Mouse (Mus musculus) c-Kit-positive CD71-positive TER-119-negative erythroid progenitor cells, embryonic 14.5 days (primary cell): Measurements from ENCODE around the gene Tert.
A peak's percentile ranks its signal among the peaks of the same experiment; 100 is the strongest.

Source experiments
- DNase-seq: peaks from one replicate; pipeline ENCODE4 v3.0.0-alpha.2; 2013; ENCODE audit warnings: low read depth

The Tert gene

GRCm38 (mm10) chr13:73626745-73627549 lies at the start of gene Tert:
TSS of gene Tert (plus strand) at chr13:73626911.
- peak; percentile 9 for DNase-seq

GRCm38 (mm10) chr13:73577277-73577676 lies 49.4 kb upstream of the Tert start:
- no peak for DNase-seq

GRCm38 (mm10) chr13:73591488-73591887 lies 35.2 kb upstream of the Tert start:
- DNase-seq: no peak

GRCm38 (mm10) chr13:73592546-73592945 lies 34.2 kb upstream of the Tert start:
- no peak for DNase-seq

GRCm38 (mm10) chr13:73596276-73596675 lies 30.4 kb upstream of the Tert start:
- no peak for DNase-seq

GRCm38 (mm10) chr13:73600217-73600616 lies 26.5 kb upstream of the Tert start:
- no peak for DNase-seq

GRCm38 (mm10) chr13:73603046-73603445 lies 23.7 kb upstream of the Tert start:
- no peak for DNase-seq

GRCm38 (mm10) chr13:73603522-73604155 lies 23.1 kb upstream of the Tert start, which contains the start of gene Clptm1l:
TSS of gene Clptm1l (plus strand) at chr13:73604006.
- peak; percentile 86 for DNase-seq

GRCm38 (mm10) chr13:73604156-73604957 lies 22.4 kb upstream of the Tert start:
- DNase-seq: peak; percentile 21

- no peak for DNase-seq
Observed at GRCm38 (mm10) chr13:73618406-73618805, 8.3 kb upstream of the Tert start.

- DNase-seq: peak; percentile 13
Observed at GRCm38 (mm10) chr13:73620637-73621036, 6.1 kb upstream of the Tert start.

- no peak for DNase-seq
Observed at GRCm38 (mm10) chr13:73626410-73626744, 334 bp upstream of the Tert start.

GRCm38 (mm10) chr13:73628586-73629113 lies 1.9 kb downstream of the Tert start:
- DNase-seq: no peak

- no peak for DNase-seq
Observed at GRCm38 (mm10) chr13:73631837-73632236, 5.1 kb downstream of the Tert start.

- DNase-seq: no peak
Observed at GRCm38 (mm10) chr13:73637826-73638225, 11.1 kb downstream of the Tert start.

GRCm38 (mm10) chr13:73641296-73641695 lies 14.6 kb downstream of the Tert start:
- DNase-seq: no peak

GRCm38 (mm10) chr13:73646397-73647087 lies 19.8 kb downstream of the Tert start:
- DNase-seq: peak; percentile 15

- DNase-seq: no peak
Observed at GRCm38 (mm10) chr13:73653266-73653665, 26.6 kb downstream of the Tert start.

- DNase-seq: no peak
Observed at GRCm38 (mm10) chr13:73654976-73655375, 28.3 kb downstream of the Tert start.

- DNase-seq: no peak
Observed at GRCm38 (mm10) chr13:73658953-73659352, 32.2 kb downstream of the Tert start.

- no peak for DNase-seq
Observed at GRCm38 (mm10) chr13:73660163-73660695, 33.5 kb downstream of the Tert start.

GRCm38 (mm10) chr13:73675161-73675560 lies 48.5 kb downstream of the Tert start:
- no peak for DNase-seq
